22 mouse cellular contexts compared by ENCODE assay signal in the genomic region with DNA sequence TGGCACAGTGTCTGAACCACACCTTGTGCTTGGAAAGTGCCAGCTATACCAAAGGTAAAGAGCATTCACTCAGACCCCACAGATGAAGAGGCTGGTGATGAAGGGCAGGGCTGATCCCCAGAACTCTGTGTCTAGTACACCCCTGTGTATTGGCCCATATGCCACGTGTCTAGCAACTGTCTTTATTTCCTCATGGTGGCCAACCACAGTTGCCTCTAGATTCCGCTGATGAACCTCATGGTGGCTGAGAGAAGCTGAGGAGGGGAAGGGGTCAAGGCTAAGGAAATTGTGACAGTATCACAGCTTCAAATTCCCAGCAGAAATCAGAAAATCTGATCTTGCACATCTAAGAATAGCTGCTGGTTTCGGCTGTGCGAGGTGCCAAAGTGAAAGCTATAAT.
DNase-seq lines count a peak whose midpoint lies in the region; ATAC-seq and TF ChIP-seq lines count a peak whose summit lies in the region.
"Had no signal": no experiment of that assay in that cellular context is flagged by ENCODE, and none has a peak within 500 bp of the region (broad histone marks: within the 10 kb centered on the region; RNA-seq: fewer than 3 reads in every experiment).

No protein-coding gene starts in this region.

- H3K27ac ChIP-seq in forebrain, embryonic 16.5 days (ENCODE audit: low read length): peak overlapping the region; percentile 27; the same call in 1 of the 2 replicates
- H3K27ac ChIP-seq in forebrain, embryonic 13.5 days: no peak overlapping the region
- peak overlapping the region; percentile 40 for H3K27ac ChIP-seq in heart, adult 2 months
- no peak overlapping the region for H3K27ac ChIP-seq in heart, embryonic 12.5 days (ENCODE audit: poor library complexity, severe bottlenecking)
- H3K27ac ChIP-seq: heart, embryonic 10.5 days; hindbrain, embryonic 12.5 days; hindbrain, embryonic 15.5 days had no signal

- peaks cover 33% of the 10 kb centered on the region for H3K4me1 ChIP-seq in forebrain, embryonic 16.5 days (replicated peaks; ENCODE audit: control insufficient read depth, insufficient read depth, low read length)
- H3K4me1 ChIP-seq in forebrain, embryonic 13.5 days: 0 out of 2 replicates have a peak, but pooled peaks cover 3% of the 10 kb centered on the region
- peaks cover 12% of the 10 kb centered on the region for H3K4me1 ChIP-seq in heart, adult 2 months (ENCODE audit: control insufficient read depth, insufficient read depth, low read length)
- no peaks in the 10 kb centered on the region for H3K4me1 ChIP-seq in heart, embryonic 12.5 days (replicated peaks)
- H3K4me1 ChIP-seq: heart, embryonic 10.5 days; hindbrain, embryonic 12.5 days; hindbrain, embryonic 15.5 days had no signal

- TF ChIP-seq POLR2A in heart, adult 2 months (IDR thresholded peaks at IDR 0.05; ENCODE audit: insufficient read depth, low read depth, low read length): no peak

- no peaks in the 10 kb centered on the region for H3K36me3 ChIP-seq in forebrain, embryonic 16.5 days (ENCODE audit: control insufficient read depth, insufficient read depth)
- peaks cover 29% of the 10 kb centered on the region for H3K36me3 ChIP-seq in forebrain, embryonic 13.5 days (ENCODE audit: poor library complexity, severe bottlenecking)
- no peaks in the 10 kb centered on the region for H3K36me3 ChIP-seq in heart, adult 2 months (ENCODE audit: control insufficient read depth, insufficient read depth, low read length)
- H3K36me3 ChIP-seq in heart, embryonic 12.5 days: peaks cover 41% of the 10 kb centered on the region

- no peaks in the 10 kb centered on the region for H3K9me3 ChIP-seq in forebrain, embryonic 16.5 days (ENCODE audit: control insufficient read depth, low read length)
- no peaks in the 10 kb centered on the region for H3K9me3 ChIP-seq in forebrain, embryonic 13.5 days (replicated peaks)
- no peaks in the 10 kb centered on the region for H3K9me3 ChIP-seq in heart, embryonic 12.5 days (replicated peaks)
- H3K9me3 ChIP-seq: G1E; heart, embryonic 10.5 days; hindbrain, embryonic 12.5 days; hindbrain, embryonic 15.5 days had no signal

- no peaks in the 10 kb centered on the region for H3K27me3 ChIP-seq in forebrain, embryonic 16.5 days (replicated peaks; ENCODE audit: control insufficient read depth, insufficient read depth, low read length)
- no peaks in the 10 kb centered on the region for H3K27me3 ChIP-seq in forebrain, embryonic 13.5 days
- no peaks in the 10 kb centered on the region for H3K27me3 ChIP-seq in heart, adult 2 months (ENCODE audit: control insufficient read depth, insufficient read depth, low read length)
- no peaks in the 10 kb centered on the region for H3K27me3 ChIP-seq in heart, embryonic 12.5 days (replicated peaks)
- H3K27me3 ChIP-seq: CH12.LX; hindbrain, embryonic 12.5 days; hindbrain, embryonic 15.5 days; Patski had no signal

- no peak overlapping the region for H3K4me2 ChIP-seq in forebrain, embryonic 16.5 days (ENCODE audit: low read length)
- H3K4me2 ChIP-seq in forebrain, embryonic 13.5 days: no peak overlapping the region
- H3K4me2 ChIP-seq in heart, embryonic 12.5 days: no peak overlapping the region
- H3K4me2 ChIP-seq: hindbrain, embryonic 12.5 days; hindbrain, embryonic 15.5 days had no signal

- no peak for DNase-seq in heart, adult 2 months
- peak; percentile 72 for DNase-seq in 416B (ENCODE audit: low read depth)
- no peak for DNase-seq in thymus, postnatal 0 days (ENCODE audit: low spot score)
- no peak for DNase-seq in adrenal gland, postnatal 36 days
- DNase-seq: adrenal gland, adult 2 months; adrenal gland, postnatal 14 days; B cell, adult 2 months; cerebellum, adult 18-20 months; cerebellum, adult 9-10 months; cerebellum, postnatal 14 days; gastrocnemius, postnatal 14 days had no signal

- WGBS in forebrain, embryonic 16.5 days: 66% methylated on average over 4 of the region's 4 CpGs
- 84% methylated on average over 4 of the region's 4 CpGs for WGBS in forebrain, embryonic 13.5 days
- 51% methylated on average over 4 of the region's 4 CpGs for WGBS in heart, adult 2 months
- 86% methylated on average over 4 of the region's 4 CpGs for WGBS in heart, embryonic 12.5 days

- no peak for TF ChIP-seq CTCF in heart, adult 2 months (IDR thresholded peaks at IDR 0.05)

- no peak overlapping the region for H3K4me3 ChIP-seq in forebrain, embryonic 16.5 days (replicated peaks; ENCODE audit: low read length)
- no peak overlapping the region for H3K4me3 ChIP-seq in forebrain, embryonic 13.5 days
- H3K4me3 ChIP-seq in heart, adult 2 months: no peak overlapping the region
- no peak overlapping the region for H3K4me3 ChIP-seq in heart, embryonic 12.5 days
- H3K4me3 ChIP-seq: heart, embryonic 10.5 days; hindbrain, embryonic 12.5 days; hindbrain, embryonic 15.5 days had no signal

- intact Hi-C loops in heart, adult 2 months (cut with DNase I): loop anchor here (2.0 kb wide), 1 partner anchor 52 kb away; no protein-coding TSS in a partner anchor

- ATAC-seq in forebrain, embryonic 16.5 days: no peak
- ATAC-seq in forebrain, embryonic 13.5 days: no peak
- ATAC-seq in heart, embryonic 12.5 days (ENCODE audit: insufficient number of reproducible peaks, low FRiP score): no peak
- peak; percentile 64 for ATAC-seq in megakaryocyte, adult 5-6 weeks (ENCODE audit: poor library complexity, severe bottlenecking)
- ATAC-seq: intestine, postnatal 0 days; Patski had no signal

- no peaks in the 10 kb centered on the region for H3K79me2 ChIP-seq in heart, adult 2 months (replicated peaks; ENCODE audit: control insufficient read depth, insufficient read depth, low read length)

- no peak for TF ChIP-seq EP300 in heart, adult 2 months (IDR thresholded peaks at IDR 0.05; ENCODE audit: insufficient read depth, low read depth, low read length)

- H3K9ac ChIP-seq in forebrain, embryonic 16.5 days (replicated peaks; ENCODE audit: low read depth, low read length): no peak overlapping the region
- no peak overlapping the region for H3K9ac ChIP-seq in forebrain, embryonic 13.5 days
- H3K9ac ChIP-seq in heart, adult 2 months (ENCODE audit: low read depth, low read length): no peak overlapping the region
- H3K9ac ChIP-seq in heart, embryonic 12.5 days: no peak overlapping the region
- H3K9ac ChIP-seq: hindbrain, embryonic 12.5 days; hindbrain, embryonic 15.5 days had no signal

Comparison
In these comparisons a context has a peak if more than half of its experiments do, and no peak if none do; other contexts are left out.
1. H3K27ac ChIP-seq: peak in forebrain, embryonic 16.5 days (single experiment) and heart, adult 2 months (single experiment); none in forebrain, embryonic 13.5 days (single experiment) and heart, embryonic 12.5 days (single experiment).